Mouse (Mus musculus): Measurements from ENCODE around the gene Ntsr2.
A peak's percentile ranks its signal among the peaks of the same experiment; 100 is the strongest.

Ntsr2 gene

GRCm38 (mm10) chr12:16653332-16654093 is at the start of gene Ntsr2:
TSS of gene Ntsr2 (plus strand) at chr12:16653382.
- no peak for DNase-seq (ENCODE audit: low read depth, low spot score)

GRCm38 (mm10) chr12:16605624-16606023 is 47.6 kb upstream of the Ntsr2 start:
- no peak for DNase-seq (ENCODE audit: low read depth, low spot score)

GRCm38 (mm10) chr12:16610936-16611335 is 42.2 kb upstream of the Ntsr2 start, which contains the start of gene Lpin1:
TSS of gene Lpin1 (minus strand) at chr12:16610966.
- no peak for DNase-seq (ENCODE audit: low read depth, low spot score)

GRCm38 (mm10) chr12:16614556-16614955 is 38.6 kb upstream of the Ntsr2 start:
- DNase-seq (ENCODE audit: low read depth, low spot score): no peak

GRCm38 (mm10) chr12:16615738-16616137 is 37.4 kb upstream of the Ntsr2 start:
- DNase-seq (ENCODE audit: low read depth, low spot score): no peak

GRCm38 (mm10) chr12:16618512-16619274 is 34.5 kb upstream of the Ntsr2 start:
- DNase-seq (ENCODE audit: low read depth, low spot score): peak; percentile 18

GRCm38 (mm10) chr12:16619453-16619852 is 33.7 kb upstream of the Ntsr2 start:
- DNase-seq (ENCODE audit: low read depth, low spot score): no peak

GRCm38 (mm10) chr12:16620230-16620629 is 33.0 kb upstream of the Ntsr2 start:
- DNase-seq (ENCODE audit: low read depth, low spot score): no peak

- DNase-seq (ENCODE audit: low read depth, low spot score): no peak
Measured at GRCm38 (mm10) chr12:16630152-16630865, 22.9 kb upstream of the Ntsr2 start.

- no peak for DNase-seq (ENCODE audit: low read depth, low spot score)
Measured at GRCm38 (mm10) chr12:16630866-16631185, 22.4 kb upstream of the Ntsr2 start.

- DNase-seq (ENCODE audit: low read depth, low spot score): no peak
Measured at GRCm38 (mm10) chr12:16631423-16631822, 21.8 kb upstream of the Ntsr2 start.

GRCm38 (mm10) chr12:16633235-16633634 is 19.9 kb upstream of the Ntsr2 start:
- no peak for DNase-seq (ENCODE audit: low read depth, low spot score)

- DNase-seq (ENCODE audit: low read depth, low spot score): no peak
Measured at GRCm38 (mm10) chr12:16634075-16634813, 18.9 kb upstream of the Ntsr2 start.

- no peak for DNase-seq (ENCODE audit: low read depth, low spot score)
Measured at GRCm38 (mm10) chr12:16635816-16636215, 17.4 kb upstream of the Ntsr2 start.

- DNase-seq (ENCODE audit: low read depth, low spot score): no peak
Measured at GRCm38 (mm10) chr12:16639078-16639771, 14.0 kb upstream of the Ntsr2 start.

GRCm38 (mm10) chr12:16640075-16640474 is 13.1 kb upstream of the Ntsr2 start:
- no peak for DNase-seq (ENCODE audit: low read depth, low spot score)

GRCm38 (mm10) chr12:16642000-16642399 is 11.2 kb upstream of the Ntsr2 start:
- no peak for DNase-seq (ENCODE audit: low read depth, low spot score)

GRCm38 (mm10) chr12:16643508-16644345 is 9.5 kb upstream of the Ntsr2 start:
- peak; percentile 11 for DNase-seq (ENCODE audit: low read depth, low spot score)

- no peak for DNase-seq (ENCODE audit: low read depth, low spot score)
Measured at GRCm38 (mm10) chr12:16644698-16645097, 8.5 kb upstream of the Ntsr2 start.

- no peak for DNase-seq (ENCODE audit: low read depth, low spot score)
Measured at GRCm38 (mm10) chr12:16646780-16647409, 6.3 kb upstream of the Ntsr2 start.

Data from retina, adult 2 months (tissue).